8 mouse cellular contexts compared by ENCODE assay signal in genomic region chr16:4877701-4878100, GRCm38 (mm10). TPM values are rescaled to one million over a fixed set of nuclear protein-coding genes. Genes with fewer than 3 reads are reported as not detected.
DNase-seq lines count a peak whose midpoint lies in the region; ATAC-seq and TF ChIP-seq lines count a peak whose summit lies in the region.

No protein-coding gene starts in this region.

- H3K4me3 ChIP-seq in layer of hippocampus, adult 2 months = peak overlapping the region; percentile 100
- peak overlapping the region; percentile 83 for H3K4me3 ChIP-seq in embryonic facial prominence, embryonic 13.5 days
- peak overlapping the region; percentile 91; the same call in 1 of the 2 replicates for H3K4me3 ChIP-seq in intestine, embryonic 14.5 days (ENCODE audit: low read depth, low read length)
- peak overlapping the region; percentile 78 for H3K4me3 ChIP-seq in midbrain, postnatal 0 days (ENCODE audit: low read depth, low read length)

- no peak for ATAC-seq in embryonic facial prominence, embryonic 13.5 days (ENCODE audit: insufficient number of reproducible peaks, insufficient read depth, low FRiP score, low TSS enrichment, low read depth)
- no peak for ATAC-seq in intestine, embryonic 14.5 days (replicated peaks; ENCODE audit: low FRiP score, low TSS enrichment, low read depth)
- no peak for ATAC-seq in midbrain, postnatal 0 days (ENCODE audit: low FRiP score)

- peak overlapping the region; percentile 99 for H3K27ac ChIP-seq in layer of hippocampus, adult 2 months
- H3K27ac ChIP-seq in embryonic facial prominence, embryonic 13.5 days = peak overlapping the region; percentile 100
- peak overlapping the region; percentile 100 for H3K27ac ChIP-seq in intestine, embryonic 14.5 days (ENCODE audit: low read depth)
- H3K27ac ChIP-seq in midbrain, postnatal 0 days (ENCODE audit: low read depth, low read length) = peak overlapping the region; percentile 98

- peaks cover 41% of the 10 kb centered on the region for H3K4me1 ChIP-seq in embryonic facial prominence, embryonic 13.5 days
- peaks cover 35% of the 10 kb centered on the region for H3K4me1 ChIP-seq in intestine, embryonic 14.5 days (replicated peaks; ENCODE audit: control insufficient read depth, insufficient read depth, low read length)
- peaks cover 20% of the 10 kb centered on the region for H3K4me1 ChIP-seq in midbrain, postnatal 0 days (ENCODE audit: insufficient read depth, low read length)

- H3K9me3 ChIP-seq in embryonic facial prominence, embryonic 13.5 days = no peaks in the 10 kb centered on the region
- H3K9me3 ChIP-seq in intestine, embryonic 14.5 days (ENCODE audit: control insufficient read depth, low read length) = no peaks in the 10 kb centered on the region
- no peaks in the 10 kb centered on the region for H3K9me3 ChIP-seq in midbrain, postnatal 0 days (ENCODE audit: low read length)

- no peaks in the 10 kb centered on the region for H3K27me3 ChIP-seq in embryonic facial prominence, embryonic 13.5 days
- no peaks in the 10 kb centered on the region for H3K27me3 ChIP-seq in intestine, embryonic 14.5 days (replicated peaks; ENCODE audit: control insufficient read depth, insufficient read depth, low read length)
- H3K27me3 ChIP-seq in midbrain, postnatal 0 days (ENCODE audit: insufficient read depth, low read length) = no peaks in the 10 kb centered on the region

- no peak for DNase-seq in layer of hippocampus, adult 2 months (ENCODE audit: low spot score in 2 of 2)
- no peak for DNase-seq in layer of hippocampus, postnatal 10 days (ENCODE audit: low spot score in 2 of 2)
- no peak for DNase-seq in intestine, embryonic 14.5 days (ENCODE audit: low spot score)
- DNase-seq in midbrain, postnatal 0 days (ENCODE audit: low spot score) = no peak
- DNase-seq in adipocyte (ENCODE audit: low spot score) = no peak
- DNase-seq in adrenal gland, adult 8-10 months = no peak
- no peak for DNase-seq in right cerebral cortex, postnatal 36 days (ENCODE audit: low spot score in 2 of 2)

- WGBS in embryonic facial prominence, embryonic 13.5 days = 73% methylated on average over 3 of the region's 3 CpGs
- 75% methylated on average over 3 of the region's 3 CpGs for WGBS in intestine, embryonic 14.5 days
- 75% methylated on average over 3 of the region's 3 CpGs for WGBS in midbrain, postnatal 0 days

- H3K36me3 ChIP-seq in embryonic facial prominence, embryonic 13.5 days = peaks cover 35% of the 10 kb centered on the region
- H3K36me3 ChIP-seq in intestine, embryonic 14.5 days (ENCODE audit: control insufficient read depth, insufficient read depth, low read length) = peaks cover 31% of the 10 kb centered on the region
- peaks cover 3% of the 10 kb centered on the region; the same call in 1 of the 2 replicates for H3K36me3 ChIP-seq in midbrain, postnatal 0 days (ENCODE audit: insufficient read depth, low read length)

- H3K9ac ChIP-seq in embryonic facial prominence, embryonic 13.5 days = peak overlapping the region; percentile 89
- peak overlapping the region; percentile 93 for H3K9ac ChIP-seq in intestine, embryonic 14.5 days (ENCODE audit: low read length)
- H3K9ac ChIP-seq in midbrain, postnatal 0 days (replicated peaks; ENCODE audit: low read length, poor library complexity, severe bottlenecking) = peak overlapping the region; percentile 89

- H3K4me2 ChIP-seq in embryonic facial prominence, embryonic 13.5 days = peak overlapping the region; percentile 68
- peak overlapping the region; percentile 73 for H3K4me2 ChIP-seq in intestine, embryonic 14.5 days (ENCODE audit: low read length)
- H3K4me2 ChIP-seq in midbrain, postnatal 0 days (ENCODE audit: low read depth, low read length, poor library complexity, severe bottlenecking) = peak overlapping the region; percentile 72

- no peak for TF ChIP-seq CTCF in layer of hippocampus, adult 2 months (conservative IDR thresholded peaks at IDR 0.05)
- no peak for TF ChIP-seq CTCF in midbrain, postnatal 0 days (IDR thresholded peaks at IDR 0.05)

RNA-seq across cellular contexts. Expression of gene Ubald1, which starts 2.4 kb away (rescaled TPM):
- 10 to 100 TPM; 95.8 to 96.4 TPM for total RNA-seq in layer of hippocampus, adult 2 months (2021)
- 10 to 100 TPM; 68.9 to 74.7 TPM for total RNA-seq in layer of hippocampus, postnatal 10 days (2021)
- 40.2 and 41.5 TPM in 2 replicates for polyA plus RNA-seq in embryonic facial prominence, embryonic 13.5 days (2015; fragmentation: Nextera tagmentation; extraction: Ambion mirVana)
- 39.3 and 40.6 TPM in 2 replicates for polyA plus RNA-seq in intestine, embryonic 14.5 days (2014; fragmentation: Nextera tagmentation; extraction: Ambion mirVana)
- total RNA-seq in midbrain, postnatal 0 days (2014; rRNA removed) = 30.3 and 35.0 TPM in 2 replicates
- 79.9 and 82.5 TPM in 2 replicates for polyA plus RNA-seq in midbrain, postnatal 0 days (2015; fragmentation: Nextera tagmentation; extraction: Ambion mirVana)
- total RNA-seq in adrenal gland, adult 8-10 months (2022) = 10 to 100 TPM; 33.0 to 42.5 (median 38.2) TPM

RNA-seq across cellular contexts. Expression of gene Mgrn1, which starts 8.3 kb away (rescaled TPM):
- total RNA-seq in layer of hippocampus, adult 2 months (2021) = 100 to 1,000 TPM; 211 to 212 TPM
- total RNA-seq in layer of hippocampus, postnatal 10 days (2021) = 100 to 1,000 TPM; 164 to 168 TPM
- polyA plus RNA-seq in embryonic facial prominence, embryonic 13.5 days (2015; fragmentation: Nextera tagmentation; extraction: Ambion mirVana) = 87.7 and 95.2 TPM in 2 replicates
- 83.7 and 87.6 TPM in 2 replicates for polyA plus RNA-seq in intestine, embryonic 14.5 days (2014; fragmentation: Nextera tagmentation; extraction: Ambion mirVana)
- 199 and 221 TPM in 2 replicates for total RNA-seq in midbrain, postnatal 0 days (2014; rRNA removed)
- 117 and 127 TPM in 2 replicates for polyA plus RNA-seq in midbrain, postnatal 0 days (2015; fragmentation: Nextera tagmentation; extraction: Ambion mirVana)
- total RNA-seq in adrenal gland, adult 8-10 months (2022) = 100 to 1,000 TPM in 2 of 4 experiments, 10 to 100 TPM in 2; 88.5 to 120 (median 98.0) TPM

RNA-seq across cellular contexts. Expression of gene 4930562C15Rik, which starts 42.5 kb away (rescaled TPM):
- not detected for total RNA-seq in layer of hippocampus, adult 2 months (2021)
- not detected for total RNA-seq in layer of hippocampus, postnatal 10 days (2021)
- 0.44 and 0.89 TPM in 2 replicates for polyA plus RNA-seq in embryonic facial prominence, embryonic 13.5 days (2015; fragmentation: Nextera tagmentation; extraction: Ambion mirVana)
- polyA plus RNA-seq in intestine, embryonic 14.5 days (2014; fragmentation: Nextera tagmentation; extraction: Ambion mirVana) = 0.43 and 0.55 TPM in 2 replicates
- not detected in 2 replicates for total RNA-seq in midbrain, postnatal 0 days (2014; rRNA removed)
- polyA plus RNA-seq in midbrain, postnatal 0 days (2015; fragmentation: Nextera tagmentation; extraction: Ambion mirVana) = 0.47 TPM in 1 of 2 replicates, not detected in the other
- under 1 TPM in 1 of 4 experiments, not detected in 3; 0.14 TPM for total RNA-seq in adrenal gland, adult 8-10 months (2022)
